Mouse (Mus musculus) cerebellum, adult 9-11 months (tissue): Measurements from ENCODE around the gene Glp2r.

Experiments used
- DNase-seq: peaks from one replicate; pipeline ENCODE4 v3.0.0; 2022

The Glp2r gene

DNA sequence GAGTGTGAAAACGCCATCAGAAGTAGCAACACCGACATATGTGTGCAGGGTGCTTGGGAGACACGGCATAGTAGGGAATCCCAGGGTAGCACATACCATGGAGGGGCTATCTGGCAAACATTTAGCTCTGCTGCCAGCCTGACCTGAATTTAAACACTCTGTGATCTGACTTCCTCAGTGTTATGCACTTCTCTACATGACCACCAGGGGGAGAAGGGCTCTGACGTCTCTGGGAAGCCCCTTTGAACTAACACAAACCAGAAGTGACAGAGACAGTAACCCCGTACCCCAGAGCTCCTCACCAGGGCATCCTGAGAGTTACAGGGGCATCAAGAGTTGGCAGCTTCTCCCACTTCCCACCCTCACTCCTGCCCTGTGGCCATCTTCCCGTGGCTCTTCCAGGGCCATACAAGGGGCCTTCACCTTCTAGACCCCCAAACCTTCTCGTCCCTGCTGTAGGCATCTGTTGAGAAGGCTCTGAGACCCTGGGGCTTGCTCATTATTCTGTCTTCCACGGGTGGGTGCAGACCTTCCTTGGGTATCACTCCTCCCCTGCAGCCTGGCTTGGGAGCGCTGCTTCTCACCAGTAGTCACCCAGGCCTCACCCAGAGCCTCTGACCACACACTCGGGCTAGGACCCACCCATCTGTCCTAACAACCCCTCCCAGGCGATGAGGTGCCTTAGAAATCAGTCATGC is 113.1 kb downstream of the Glp2r start:
- peak; percentile 83 for DNase-seq

GRCm38 (mm10) chr11:67656811-67657210 is 114.1 kb downstream of the Glp2r start:
- no peak for DNase-seq

DNA sequence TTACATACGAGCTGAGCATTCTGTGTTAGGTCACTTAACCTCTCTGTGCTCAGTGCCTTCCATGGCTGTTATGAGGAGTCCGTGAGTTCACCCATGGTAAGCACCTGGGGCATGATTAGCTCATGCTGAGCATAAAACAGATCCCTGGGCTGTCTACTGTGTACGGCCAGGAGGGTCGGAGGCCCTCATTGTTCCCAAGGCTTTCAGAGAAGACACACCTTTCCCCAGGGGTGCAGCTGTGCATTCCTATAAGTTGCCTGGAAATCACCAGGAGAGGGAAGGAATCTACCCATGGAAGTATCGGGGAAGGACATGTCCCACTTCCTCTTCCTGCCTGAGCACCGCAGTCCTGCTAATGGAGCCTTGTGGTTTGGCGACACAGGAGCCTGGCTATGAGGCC is 114.6 kb downstream of the Glp2r start:
- DNase-seq = no peak

- peak; percentile 91 for DNase-seq
These were observed 115.6 kb downstream of the Glp2r start for GRCm38 (mm10) chr11:67655236-67655959.

GRCm38 (mm10) chr11:67654514-67654913 is 116.4 kb downstream of the Glp2r start:
- peak; percentile 75 for DNase-seq

DNA sequence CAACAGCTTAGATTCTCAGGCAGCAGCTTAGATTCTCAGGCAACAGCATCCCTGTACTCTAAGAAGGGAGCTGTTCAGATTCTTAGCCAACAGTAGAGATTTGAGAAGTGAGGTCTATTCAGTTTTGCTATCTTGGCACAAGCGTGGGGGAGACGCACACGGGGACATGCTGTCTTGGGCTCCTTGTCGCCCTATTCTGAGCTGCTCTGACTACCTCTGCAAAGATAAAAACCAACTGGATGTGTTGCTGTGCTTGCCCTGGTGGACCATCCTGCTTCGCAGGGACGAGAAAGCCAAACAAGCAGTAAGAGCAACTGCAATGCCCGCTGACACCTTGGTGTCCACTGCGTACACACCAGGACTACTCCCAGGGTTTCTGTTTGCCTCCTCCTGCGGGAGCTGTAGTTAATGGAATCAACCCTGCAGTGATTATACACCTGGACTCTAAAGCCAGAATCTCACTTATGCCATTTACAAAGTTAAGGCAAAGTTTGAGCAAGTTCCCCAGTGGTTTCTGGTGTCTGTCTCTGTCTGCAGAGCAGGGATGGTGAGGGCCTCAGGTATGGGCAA is 117.3 kb downstream of the Glp2r start:
- DNase-seq = peak; percentile 46

- DNase-seq = no peak
These were observed 118.1 kb downstream of the Glp2r start for GRCm38 (mm10) chr11:67652893-67653255.

GRCm38 (mm10) chr11:67652194-67652892 is 118.6 kb downstream of the Glp2r start:
- DNase-seq = peak; percentile 96

DNA sequence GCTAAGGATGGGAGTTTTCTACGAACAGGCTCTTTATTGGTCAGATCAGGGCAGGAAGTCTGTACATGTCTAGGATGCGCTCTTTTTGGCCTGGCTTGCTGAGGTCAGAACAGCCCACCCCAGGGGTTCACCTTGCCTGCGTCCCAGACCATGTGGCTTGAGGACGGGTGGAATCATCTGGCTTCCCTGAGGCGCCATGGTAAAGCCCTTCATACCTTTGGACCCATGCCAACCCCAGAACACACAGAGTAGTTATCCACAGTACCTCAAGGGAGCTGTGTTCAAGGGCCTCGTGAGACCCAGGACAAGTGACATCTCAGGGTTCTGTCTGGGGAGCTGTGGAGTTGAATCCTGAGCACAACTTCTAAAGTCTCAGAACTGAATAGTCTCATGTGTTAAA is 119.2 kb downstream of the Glp2r start:
- DNase-seq = peak; percentile 80

GRCm38 (mm10) chr11:67649971-67650707 is 120.8 kb downstream of the Glp2r start:
- peak; percentile 50 for DNase-seq

DNA sequence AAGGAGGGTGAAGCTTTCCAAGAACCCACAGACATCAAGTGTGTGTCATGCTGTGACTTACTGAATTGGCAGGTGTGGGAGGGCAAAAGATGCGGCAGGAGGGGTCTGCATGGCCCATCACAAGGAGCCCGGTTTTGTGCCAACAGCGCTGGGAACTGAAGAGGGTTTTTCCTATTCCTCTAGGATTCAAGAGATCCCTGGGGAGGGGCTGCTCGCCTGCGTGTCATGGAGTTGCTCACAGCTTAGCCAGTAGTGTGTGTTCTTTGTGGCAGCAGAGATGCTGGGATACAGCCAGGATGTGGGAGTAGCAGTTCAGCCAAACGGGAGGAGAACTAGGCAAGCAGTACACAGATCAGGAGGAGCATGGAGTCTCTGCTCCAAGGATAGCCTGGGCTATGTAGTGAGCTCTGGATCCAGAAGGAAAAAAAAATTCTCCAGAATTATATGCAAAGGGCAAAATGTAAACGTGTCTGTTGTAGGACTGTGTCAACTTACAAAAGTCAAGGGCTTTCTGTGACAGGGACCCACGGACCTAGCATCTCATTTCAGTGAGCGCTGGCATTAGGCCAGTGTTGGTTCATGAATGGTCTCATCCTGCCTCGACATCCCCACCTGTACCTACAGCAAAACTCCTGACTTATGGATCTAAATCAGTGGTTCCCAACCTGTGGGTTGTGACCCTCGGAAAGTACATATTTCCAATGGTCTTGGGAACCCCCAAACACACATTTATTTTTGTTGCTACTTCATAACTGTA is 122.1 kb downstream of the Glp2r start:
- DNase-seq = peak; percentile 71

GRCm38 (mm10) chr11:67647745-67648144 is 123.2 kb downstream of the Glp2r start:
- peak; percentile 85 for DNase-seq

DNA sequence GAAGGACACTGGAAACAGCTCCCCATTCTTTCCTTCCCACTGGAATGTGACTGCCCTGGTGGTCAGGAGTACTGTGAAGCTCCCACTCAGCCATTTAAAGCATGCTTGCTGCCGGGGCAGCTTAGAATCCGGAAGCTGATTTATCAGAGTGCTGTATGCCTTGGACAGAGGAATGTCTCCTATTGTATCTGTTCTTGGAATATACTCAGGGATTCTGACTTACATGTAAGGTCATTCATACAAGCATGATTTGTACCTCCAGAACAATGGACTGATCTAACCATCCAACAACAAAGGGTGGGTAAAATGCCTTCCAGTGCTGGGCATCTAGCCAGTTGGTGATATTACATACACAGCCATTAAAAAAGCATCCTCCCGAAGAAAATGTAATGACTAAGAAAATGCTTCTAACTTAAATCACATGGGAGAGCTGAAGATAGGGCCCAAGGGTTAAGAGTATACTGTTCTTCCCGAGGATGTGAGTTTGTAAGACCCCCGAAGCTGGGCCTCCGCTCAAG is 126.3 kb downstream of the Glp2r start:
- DNase-seq = no peak

DNA sequence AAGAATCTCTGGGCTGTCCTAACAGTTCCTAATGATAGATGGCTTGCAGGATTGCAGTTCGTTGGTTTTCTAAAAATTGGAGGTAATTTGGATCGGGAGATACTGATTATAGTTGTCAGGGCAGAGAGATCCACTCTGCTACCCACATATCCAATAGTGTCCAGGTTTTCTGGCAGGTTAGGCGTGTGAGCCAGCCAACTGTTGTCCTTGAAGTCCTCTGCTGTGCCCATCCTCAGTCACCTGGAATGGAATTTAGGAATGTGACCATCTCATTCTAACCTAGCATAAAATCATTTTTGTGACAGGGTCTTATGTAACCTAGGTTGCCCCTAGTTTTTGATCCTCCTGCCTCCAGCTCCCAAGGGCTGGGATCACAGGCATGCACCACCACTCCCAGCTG is 127.5 kb downstream of the Glp2r start:
- DNase-seq = peak; percentile 60

- DNase-seq = peak; percentile 28
These were observed 128.1 kb downstream of the Glp2r start for GRCm38 (mm10) chr11:67642835-67643234.

GRCm38 (mm10) chr11:67642421-67642820 is 128.5 kb downstream of the Glp2r start:
- no peak for DNase-seq

- DNase-seq = no peak
These were observed 130.7 kb downstream of the Glp2r start for GRCm38 (mm10) chr11:67640299-67640698.

GRCm38 (mm10) chr11:67638401-67638800 is 132.6 kb downstream of the Glp2r start:
- no peak for DNase-seq

DNA sequence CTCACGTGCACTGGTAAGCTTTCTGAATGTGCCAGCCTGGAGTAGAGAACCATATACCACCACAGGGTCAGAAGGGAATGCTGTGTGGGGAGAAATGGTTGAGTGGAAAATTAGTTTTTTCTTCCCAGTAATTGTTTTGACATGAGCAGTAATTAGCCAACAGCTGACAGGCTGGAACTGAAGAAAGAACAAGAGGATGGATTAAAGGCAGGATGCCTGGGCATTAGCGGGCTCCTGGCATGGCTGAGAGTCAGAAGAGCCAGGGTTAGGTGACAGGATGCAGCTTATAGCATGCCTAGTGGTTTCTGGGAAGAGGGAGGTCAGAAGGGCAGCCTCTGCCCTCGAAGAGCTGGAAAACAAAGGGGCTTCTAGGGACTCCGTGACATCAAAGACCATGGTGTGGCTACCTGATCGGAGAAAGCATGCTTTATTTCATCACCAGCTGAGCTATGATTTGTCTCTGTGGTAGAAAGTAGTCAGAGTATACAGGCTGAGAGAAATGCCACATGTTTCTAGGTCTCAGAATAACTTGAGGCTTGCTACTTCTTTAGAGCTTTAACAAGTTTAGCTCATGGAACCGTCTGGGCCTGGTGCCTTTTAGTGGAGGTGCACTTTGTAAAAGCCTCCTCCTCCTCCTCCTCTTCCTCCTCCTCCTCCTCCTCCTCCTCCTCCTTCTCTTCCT is 133.9 kb downstream of the Glp2r start:
- no peak for DNase-seq

DNA sequence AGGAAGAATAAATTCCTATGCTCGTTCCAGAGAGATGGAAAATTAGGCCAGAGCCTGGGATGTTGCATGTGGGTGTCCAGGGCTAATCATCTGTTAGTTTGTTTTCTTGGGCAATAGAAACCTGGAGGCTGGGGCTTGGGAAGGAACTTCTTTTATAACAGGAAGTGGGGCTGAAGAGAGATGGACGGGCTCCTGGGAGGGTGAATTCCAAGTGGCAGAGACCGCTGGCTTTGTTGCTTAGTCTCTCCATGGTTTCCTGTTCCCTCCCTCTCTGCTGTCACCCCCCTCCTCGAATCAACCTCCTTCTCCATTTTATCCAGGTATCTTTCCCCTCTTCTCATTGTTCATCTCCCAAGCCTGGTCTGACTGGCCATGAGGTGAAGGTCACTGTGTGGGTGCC is 134.8 kb downstream of the Glp2r start:
- DNase-seq = no peak

DNA sequence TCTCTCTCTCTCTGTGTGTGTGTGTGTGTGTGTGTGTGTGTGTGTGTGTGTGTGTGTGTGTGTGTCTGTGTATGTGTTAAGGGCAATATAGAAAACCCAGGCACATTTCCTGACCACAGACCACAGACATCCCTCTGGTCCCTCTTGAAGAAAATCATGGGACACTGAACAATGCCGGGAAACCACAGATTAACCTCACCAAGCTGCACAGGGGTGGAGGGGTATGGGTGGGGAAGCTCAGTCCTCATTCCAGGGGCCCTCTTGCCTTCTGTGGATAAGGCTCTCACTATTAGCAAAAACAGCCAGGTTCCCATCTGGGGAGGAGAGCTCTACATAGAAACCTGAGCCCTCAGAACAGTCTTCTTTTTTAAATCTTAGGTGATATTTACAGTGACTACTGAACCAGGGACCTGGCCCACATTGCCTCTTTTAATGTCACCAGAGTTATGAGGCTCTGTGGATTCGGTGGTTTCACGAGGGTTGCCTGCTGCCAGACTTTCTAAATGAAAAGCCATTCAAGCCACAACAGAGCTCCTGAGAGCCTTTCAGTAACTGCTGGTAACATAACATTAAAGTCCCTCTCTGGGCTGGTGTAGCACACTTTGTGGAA is 137.2 kb downstream of the Glp2r start:
- no peak for DNase-seq
